Mouse (Mus musculus) hindbrain, embryonic 15.5 days (tissue): ENCODE measurements around the gene Ptprt. TPM values are rescaled to one million over a fixed set of nuclear protein-coding genes. Genes with fewer than 3 reads are reported as not detected.

Experiments
- ATAC-seq: fragments of 200-750 bp; cut with Nextera tagmentation; 2 replicates; pipeline ENCODE4 v1.8.0; 2017; ENCODE audit warnings: low read depth, moderate number of reproducible peaks, moderate TSS enrichment; ENCODE audit not compliant: low FRiP score
- H3K27ac ChIP-seq: fragments of 300-500 bp; sonication (generic); replicated peaks from 2 replicates; pipeline ENCODE4 v1.5.1; 2015; ENCODE audit warnings: mild to moderate bottlenecking, inconsistent platforms
- H3K27me3 ChIP-seq: fragments of 300-500 bp; sonication (generic); 2 replicates; pipeline ENCODE4 v1.6.1; 2015; ENCODE audit warnings: control low read depth, inconsistent platforms
- H3K36me3 ChIP-seq: fragments of 300-500 bp; sonication (generic); 2 replicates; pipeline ENCODE4 v1.6.1; 2015; ENCODE audit warnings: control low read depth, inconsistent platforms
- H3K4me1 ChIP-seq: fragments of 300-500 bp; sonication (generic); replicated peaks from 2 replicates; pipeline ENCODE4 v1.6.1; 2015; ENCODE audit warnings: control low read depth, inconsistent platforms
- H3K4me2 ChIP-seq: fragments of 300-500 bp; sonication (generic); 2 replicates; pipeline ENCODE4 v1.6.1; 2015; ENCODE audit warnings: moderate library complexity, mild to moderate bottlenecking, inconsistent platforms
- H3K4me3 ChIP-seq: fragments of 300-500 bp; sonication (generic); 2 replicates; pipeline ENCODE4 v1.5.1; 2015; ENCODE audit warnings: mild to moderate bottlenecking, inconsistent platforms
- H3K9ac ChIP-seq: fragments of 300-500 bp; sonication (generic); 2 replicates; pipeline ENCODE4 v1.6.1; 2015; ENCODE audit warnings: inconsistent platforms
- H3K9me3 ChIP-seq: fragments of 300-500 bp; sonication (generic); 2 replicates; pipeline ENCODE4 v1.6.1; 2016; ENCODE audit warnings: control low read depth, inconsistent platforms
- WGBS: fragments of 180-500 bp; shearing (Covaris S2); methylation state at CpG from one replicate; pipeline ENCODE4 v1.1.7; 2015; 5-methylcytosine and 5-hydroxymethylcytosine counted together
- polyA plus RNA-seq: library from polyadenylated mRNA; unstranded; fragments of >200 nt; fragmentation: Nextera tagmentation; extraction: Ambion mirVana; gene quantifications from 2 replicates; pipeline ENCODE4 v1.2.1, GENCODE M21; 2015

The Ptprt gene
- 13.6 and 14.2 TPM in 2 replicates for polyA plus RNA-seq

DNA sequence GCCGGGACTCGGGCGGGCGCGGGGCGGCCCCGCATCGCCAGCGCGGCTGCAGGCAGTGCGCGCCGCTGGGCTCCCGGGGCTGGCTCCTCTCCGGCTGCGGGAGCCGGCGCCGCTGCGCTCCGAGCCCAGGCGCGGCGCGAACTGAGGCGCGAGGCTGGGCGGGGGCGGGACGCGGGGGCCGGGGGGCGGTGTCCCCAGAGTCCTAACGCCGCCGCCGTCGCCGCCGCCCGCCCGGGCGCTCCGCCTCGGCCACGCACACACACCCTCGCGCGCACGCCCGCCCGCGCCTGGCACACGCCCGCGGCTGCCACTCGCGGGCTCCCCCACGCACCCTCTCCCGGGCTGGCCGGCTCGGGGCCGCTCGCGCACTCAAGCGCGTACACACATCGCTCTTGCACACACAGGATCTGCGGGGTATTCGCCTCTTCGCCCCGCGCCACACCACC lies at the start of gene Ptprt:
Ptprt (minus strand) TSS at position 207 of the 446 bp plus-strand sequence.
- Histone ChIP-seq H3K36me3 (no peaks in the 10 kb centered on the region), H3K4me1 (peaks cover 53% of the 10 kb centered on the region), H3K4me2 (peak within 1 kb of the TSS; percentile 87), H3K4me3 (peak within 1 kb of the TSS; percentile 72), H3K27me3 (0 out of 2 replicates have a peak, but pooled peaks cover 3% of the 10 kb centered on the region), H3K27ac (peak within 1 kb of the TSS; percentile 66), H3K9me3 (no peaks in the 10 kb centered on the region), H3K9ac (peak within 1 kb of the TSS; percentile 76)
- peak; percentile 59; the same call in 1 of the 2 replicates for ATAC-seq
- under 1% methylated on average over 44 of the region's 73 CpGs for WGBS

DNA sequence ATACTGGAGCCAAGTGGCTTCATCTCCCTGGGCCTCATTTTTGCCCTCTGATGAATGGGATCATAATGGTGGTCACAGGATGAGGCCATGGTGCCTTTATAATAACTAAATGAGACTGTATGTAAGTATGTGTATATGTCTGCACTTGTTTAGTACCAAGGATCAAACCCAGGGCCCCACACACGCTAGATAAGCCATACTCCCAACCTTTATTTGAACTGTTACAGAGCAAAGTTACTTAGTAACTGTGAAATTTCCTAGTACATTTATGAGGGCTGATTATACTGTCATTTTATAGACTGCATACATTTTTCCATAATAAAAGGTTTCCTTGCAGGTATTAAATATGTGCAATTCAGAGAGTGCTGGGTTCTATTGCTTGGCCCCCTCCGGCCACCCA lies 49.5 kb upstream of the Ptprt start:
- WGBS, result 88% methylated on average over 2 of the region's 2 CpGs
- no peak overlapping the region for H3K27ac ChIP-seq
- no peak overlapping the region for H3K4me2 ChIP-seq
- no peaks in the 10 kb centered on the region for H3K4me1 ChIP-seq
- ATAC-seq, result no peak
- no peaks in the 10 kb centered on the region for H3K9me3 ChIP-seq
- H3K27me3 ChIP-seq, result no peaks in the 10 kb centered on the region
- H3K4me3 ChIP-seq, result no peak overlapping the region
- no peaks in the 10 kb centered on the region for H3K36me3 ChIP-seq
- no peak overlapping the region for H3K9ac ChIP-seq

DNA sequence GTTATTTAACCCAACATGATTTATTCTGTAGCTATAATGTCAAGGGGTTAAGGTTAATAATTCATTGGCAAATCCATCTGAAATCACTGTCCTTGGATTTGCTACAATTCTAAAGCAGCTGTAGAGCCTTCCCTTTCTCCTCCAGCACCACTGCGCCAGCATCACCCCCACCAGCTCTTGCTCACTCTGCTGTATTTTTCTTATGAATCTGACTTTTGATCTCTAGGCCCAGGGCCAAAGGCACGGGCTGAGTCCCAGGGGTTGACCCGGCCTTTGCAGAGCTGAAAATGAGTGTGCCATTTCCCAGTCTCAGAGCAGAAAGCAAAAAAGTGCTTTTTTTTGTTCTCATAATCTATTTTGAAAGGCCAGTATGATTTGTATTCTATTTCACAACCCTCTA lies 38.7 kb upstream of the Ptprt start:
- Histone ChIP-seq H3K4me2 (no peak overlapping the region), H3K9ac (no peak overlapping the region), H3K36me3 (no peaks in the 10 kb centered on the region), H3K4me1 (peaks cover 11% of the 10 kb centered on the region), H3K27me3 (no peaks in the 10 kb centered on the region), H3K27ac (no peak overlapping the region), H3K9me3 (no peaks in the 10 kb centered on the region), H3K4me3 (no peak overlapping the region)
- 56% methylated on average over 3 of the region's 3 CpGs for WGBS
- no peak for ATAC-seq

DNA sequence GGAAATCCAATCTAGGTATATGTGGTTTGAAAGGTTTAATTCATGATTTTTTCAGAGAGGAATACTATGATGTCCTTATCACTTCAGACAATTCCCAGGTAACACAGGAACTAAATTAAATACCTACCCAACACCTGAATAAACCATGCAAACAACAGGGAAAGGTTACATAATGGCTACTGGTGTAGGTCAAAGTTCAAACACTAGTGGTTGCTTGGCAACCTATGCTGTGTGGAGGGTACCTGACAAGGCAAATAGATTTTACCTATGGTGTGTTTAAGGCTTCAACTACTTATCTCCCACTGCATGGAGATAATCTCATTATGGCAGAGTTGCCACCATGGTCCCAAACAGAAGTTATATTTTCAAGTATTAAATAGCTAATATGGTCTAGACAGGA lies 38.1 kb upstream of the Ptprt start:
- H3K4me3 ChIP-seq, result no peak overlapping the region
- H3K4me2 ChIP-seq, result no peak overlapping the region
- no peak overlapping the region for H3K27ac ChIP-seq
- H3K9me3 ChIP-seq, result no peaks in the 10 kb centered on the region
- no peaks in the 10 kb centered on the region for H3K36me3 ChIP-seq
- no peak overlapping the region for H3K9ac ChIP-seq
- peaks cover 11% of the 10 kb centered on the region for H3K4me1 ChIP-seq
- no peak for ATAC-seq
- no peaks in the 10 kb centered on the region for H3K27me3 ChIP-seq

DNA sequence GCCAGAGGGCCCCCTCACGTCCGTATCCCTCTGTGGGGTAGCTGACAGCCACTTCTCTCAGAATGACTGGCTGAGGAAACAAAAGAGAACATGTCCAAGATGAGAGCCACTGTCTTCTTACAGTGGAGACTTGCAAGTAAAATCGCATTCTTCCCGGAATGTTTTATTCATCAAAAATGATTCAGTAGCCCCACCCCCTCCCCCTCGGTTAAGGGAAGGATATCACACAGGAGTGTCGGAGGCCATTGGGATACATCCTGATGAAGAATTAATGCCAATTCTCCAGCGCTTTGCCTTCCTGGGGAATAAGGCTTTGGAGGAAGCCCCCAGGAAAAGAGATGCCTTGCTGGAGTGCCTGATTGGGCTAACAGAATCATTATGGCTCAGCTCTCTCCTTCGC lies 37.1 kb upstream of the Ptprt start:
- H3K4me2 ChIP-seq, result peak overlapping the region; percentile 16

DNA sequence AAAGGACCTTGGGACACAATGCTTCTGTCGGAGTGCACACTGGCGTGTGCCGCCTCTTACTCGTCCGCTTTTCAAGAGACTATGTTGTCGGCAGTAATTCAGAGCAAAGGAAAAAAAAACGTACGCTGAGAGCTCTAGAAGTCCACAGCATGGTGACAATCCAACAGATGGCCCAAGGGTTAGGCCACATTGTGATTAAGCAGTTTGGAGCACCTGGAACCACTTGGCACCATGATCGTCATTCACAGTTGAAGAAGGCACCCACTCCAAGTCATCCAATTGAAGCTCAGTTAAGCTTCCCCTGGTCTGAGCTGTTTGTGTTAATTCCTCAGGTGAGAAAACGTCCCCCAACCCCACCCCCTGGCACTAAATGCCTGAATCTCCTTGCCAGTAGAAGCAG lies 36.2 kb upstream of the Ptprt start:
- H3K27me3 ChIP-seq, result no peaks in the 10 kb centered on the region
- no peaks in the 10 kb centered on the region for H3K9me3 ChIP-seq
- H3K36me3 ChIP-seq, result no peaks in the 10 kb centered on the region
- WGBS, result 81% methylated on average over 10 of the region's 10 CpGs
- ATAC-seq, result no peak
- no peak overlapping the region for H3K4me3 ChIP-seq
- peaks cover 11% of the 10 kb centered on the region for H3K4me1 ChIP-seq
- no peak overlapping the region for H3K9ac ChIP-seq
- H3K4me2 ChIP-seq, result no peak overlapping the region
- H3K27ac ChIP-seq, result no peak overlapping the region

More for the DNA sequence above, 37.1 kb upstream of the Ptprt start:
- peaks cover 11% of the 10 kb centered on the region for H3K4me1 ChIP-seq
- H3K27me3 ChIP-seq, result no peaks in the 10 kb centered on the region
- no peaks in the 10 kb centered on the region for H3K9me3 ChIP-seq
- H3K4me3 ChIP-seq, result no peak overlapping the region
- 48% methylated on average over 8 of the region's 8 CpGs for WGBS
- H3K9ac ChIP-seq, result no peak overlapping the region
- H3K36me3 ChIP-seq, result no peaks in the 10 kb centered on the region
- no peak for ATAC-seq
- no peak overlapping the region for H3K27ac ChIP-seq

DNA sequence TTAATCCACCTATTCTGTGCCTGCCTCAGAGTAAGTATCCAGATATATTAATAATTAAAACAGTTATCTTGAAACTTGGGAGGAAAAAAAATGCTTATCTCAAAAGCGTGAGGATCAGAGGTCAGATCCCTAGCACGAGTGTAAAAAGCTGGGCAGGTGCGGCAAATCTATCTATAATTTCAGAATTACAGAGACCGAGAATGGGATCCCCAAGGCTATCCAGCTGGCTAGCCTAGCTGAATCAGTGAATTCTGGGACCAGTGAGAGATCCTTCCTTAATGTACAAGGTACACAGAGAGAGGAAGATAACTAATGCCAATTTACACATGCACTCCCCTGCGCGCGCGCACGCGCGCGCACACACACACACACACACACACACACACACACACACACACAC lies 31.2 kb upstream of the Ptprt start:
- Histone ChIP-seq H3K9ac (no peak overlapping the region), H3K4me1 (no peaks in the 10 kb centered on the region), H3K27me3 (no peaks in the 10 kb centered on the region), H3K27ac (no peak overlapping the region), H3K4me3 (no peak overlapping the region), H3K36me3 (no peaks in the 10 kb centered on the region), H3K9me3 (no peaks in the 10 kb centered on the region), H3K4me2 (no peak overlapping the region)
- WGBS, result 91% methylated on average over 12 of the region's 12 CpGs
- ATAC-seq, result no peak

DNA sequence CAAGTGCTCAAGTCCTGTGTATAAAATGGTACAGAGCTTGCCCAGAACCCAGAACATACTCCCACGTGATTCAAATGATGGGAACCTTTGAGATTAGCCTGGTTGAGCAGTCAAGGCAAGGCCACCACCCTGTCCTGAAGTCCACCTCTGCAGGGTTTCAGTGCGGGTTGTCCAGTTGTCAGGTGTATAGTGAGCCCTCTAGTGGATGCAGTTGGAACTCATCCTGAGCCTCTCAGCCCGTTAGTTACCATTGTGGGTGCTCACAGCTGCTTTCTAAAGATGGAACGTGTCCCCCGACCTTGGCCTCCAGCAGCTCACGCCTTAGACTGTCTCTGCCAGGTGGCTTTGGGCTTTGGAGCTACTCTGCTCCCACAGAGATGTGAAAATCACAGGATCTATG lies 21.7 kb upstream of the Ptprt start:
- Histone ChIP-seq H3K9ac (no peak overlapping the region), H3K4me1 (no peaks in the 10 kb centered on the region), H3K27ac (no peak overlapping the region), H3K4me3 (no peak overlapping the region), H3K36me3 (no peaks in the 10 kb centered on the region), H3K27me3 (no peaks in the 10 kb centered on the region), H3K4me2 (no peak overlapping the region), H3K9me3 (no peaks in the 10 kb centered on the region)
- ATAC-seq, result no peak
- WGBS, result 6% methylated on average over 6 of the region's 6 CpGs

DNA sequence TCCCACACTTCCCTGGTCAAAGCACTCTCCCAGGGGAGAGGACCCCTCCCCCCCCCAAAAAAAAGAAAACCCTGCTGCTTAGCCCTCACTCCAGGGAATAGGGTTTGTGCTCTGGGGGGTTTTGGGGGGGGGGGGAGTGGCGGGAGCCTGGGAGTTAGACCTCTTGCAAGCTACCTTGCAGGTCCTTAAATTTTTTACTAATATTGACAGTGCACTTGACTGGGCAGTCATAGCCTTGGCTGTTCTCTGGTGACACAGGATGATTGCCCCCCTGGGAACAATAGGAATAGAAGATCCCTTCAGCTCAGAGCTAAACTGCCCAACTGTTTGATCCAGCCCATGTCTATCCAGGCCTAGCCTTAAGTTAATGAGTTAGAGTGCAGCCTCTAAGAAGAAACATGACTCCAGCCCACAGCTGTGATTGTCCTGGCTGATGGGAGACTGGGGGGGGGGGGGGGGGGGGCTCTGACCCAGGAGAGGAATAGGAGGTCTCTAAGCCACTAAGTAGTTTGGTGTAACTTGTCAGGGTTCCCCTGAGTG lies 1.6 kb upstream of the Ptprt start:
- no peak for ATAC-seq
- Histone ChIP-seq H3K4me2 (peak overlapping the region; percentile 87), H3K27me3 (0 out of 2 replicates have a peak, but pooled peaks cover 3% of the 10 kb centered on the region), H3K27ac (no peak overlapping the region), H3K9me3 (no peaks in the 10 kb centered on the region), H3K36me3 (no peaks in the 10 kb centered on the region), H3K4me1 (peaks cover 44% of the 10 kb centered on the region), H3K4me3 (peak overlapping the region; percentile 72), H3K9ac (no peak overlapping the region)
- 17% methylated on average over 1 of the region's 1 CpGs for WGBS

DNA sequence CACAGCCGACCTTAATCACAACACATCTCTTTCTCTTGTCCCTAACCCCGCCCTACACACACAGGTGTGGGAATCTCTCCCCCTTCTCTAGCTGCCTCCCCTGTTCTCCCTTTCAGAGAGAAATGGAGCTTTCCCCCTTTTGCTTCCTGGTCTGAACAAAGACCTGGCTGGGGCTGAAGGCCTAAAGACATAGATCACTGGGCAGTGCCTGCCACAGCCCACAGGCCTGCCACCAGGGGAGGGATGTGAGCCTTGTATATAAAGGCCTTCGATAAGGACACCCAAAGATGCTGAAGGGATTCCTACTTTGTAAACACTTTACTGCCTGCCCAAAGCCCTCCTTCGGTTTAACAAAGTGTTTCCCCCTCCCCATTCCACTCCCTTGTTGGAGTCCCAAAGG lies 786 bp upstream of the Ptprt start:
- peak overlapping the region; percentile 87 for H3K4me2 ChIP-seq
- no peaks in the 10 kb centered on the region for H3K36me3 ChIP-seq
- no peaks in the 10 kb centered on the region for H3K9me3 ChIP-seq
- H3K27me3 ChIP-seq, result 0 out of 2 replicates have a peak, but pooled peaks cover 3% of the 10 kb centered on the region
- peak overlapping the region; percentile 66; the same call in 1 of the 2 replicates for H3K27ac ChIP-seq
- peak overlapping the region; percentile 72 for H3K4me3 ChIP-seq
- H3K9ac ChIP-seq, result peak overlapping the region; percentile 76
- ATAC-seq, result 0 out of 2 replicates have a peak, but pooled peaks have one; percentile 6
- peaks cover 52% of the 10 kb centered on the region for H3K4me1 ChIP-seq
- WGBS, result 10% methylated on average over 4 of the region's 4 CpGs

DNA sequence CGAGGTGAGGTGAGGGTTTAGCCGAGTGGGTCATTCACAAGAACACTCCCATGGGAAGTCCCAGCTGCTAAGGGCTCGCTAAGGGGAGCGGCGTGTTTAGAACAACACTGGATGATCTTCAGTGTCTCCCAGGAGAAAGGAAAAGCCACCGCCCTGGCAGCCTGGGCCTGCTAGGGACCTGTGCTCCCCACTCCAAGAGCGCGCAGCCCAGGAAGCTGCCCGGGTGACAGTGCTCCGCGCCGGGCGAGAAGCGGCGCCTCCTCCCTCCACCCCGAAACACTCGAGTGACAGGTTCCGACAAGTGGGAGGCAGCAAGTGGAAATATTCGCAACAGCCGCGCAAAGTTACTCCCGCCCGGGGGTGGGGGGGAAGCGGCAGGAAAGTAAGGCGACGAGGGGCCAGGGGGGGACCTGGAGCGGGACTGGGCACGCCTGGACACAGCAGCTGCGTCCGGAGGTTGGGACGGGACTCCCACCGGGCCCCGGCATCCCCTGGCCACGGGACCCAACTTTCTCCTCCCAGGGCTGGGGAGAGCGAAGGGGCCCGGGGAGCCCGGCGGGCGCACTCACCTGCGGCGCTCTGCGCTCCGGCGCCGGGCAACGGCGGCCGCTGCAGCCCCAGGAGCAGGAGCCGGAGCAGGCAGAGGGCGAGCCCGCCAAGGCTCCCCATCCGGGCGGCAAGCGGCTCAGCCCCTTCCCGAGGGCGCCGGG lies 561 bp downstream of the Ptprt start:
- H3K4me1 ChIP-seq, result peaks cover 53% of the 10 kb centered on the region
- peak overlapping the region; percentile 66 for H3K27ac ChIP-seq
- peak overlapping the region; percentile 76 for H3K9ac ChIP-seq
- ATAC-seq, result peak; percentile 17; the same call in 1 of the 2 replicates
- 0 out of 2 replicates have a peak, but pooled peaks cover 3% of the 10 kb centered on the region for H3K27me3 ChIP-seq
- peak overlapping the region; percentile 87 for H3K4me2 ChIP-seq
- H3K36me3 ChIP-seq, result no peaks in the 10 kb centered on the region
- H3K4me3 ChIP-seq, result peak overlapping the region; percentile 72
- no peaks in the 10 kb centered on the region for H3K9me3 ChIP-seq
- under 1% methylated on average over 54 of the region's 57 CpGs for WGBS

DNA sequence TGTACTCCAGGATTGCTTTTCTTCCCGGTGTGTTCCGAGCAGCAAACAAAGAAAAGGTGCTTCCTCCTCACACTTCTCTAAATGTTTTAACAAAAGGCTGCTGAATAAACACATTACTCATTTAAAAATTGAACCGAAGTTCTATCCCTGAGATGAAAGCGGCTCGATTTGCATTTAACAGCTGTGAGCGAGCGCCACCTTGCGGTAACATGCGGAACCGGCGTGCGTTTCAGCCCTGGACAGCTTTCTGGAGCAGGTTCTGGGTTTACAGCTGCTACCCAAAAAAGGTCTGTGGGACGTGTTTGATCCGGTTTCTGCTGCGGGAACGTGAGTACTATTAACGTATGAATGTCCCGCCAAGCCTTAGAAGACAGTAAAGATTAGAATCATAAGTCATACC lies 1.9 kb downstream of the Ptprt start:
- Histone ChIP-seq H3K9ac (peak overlapping the region; percentile 76), H3K27ac (peak overlapping the region; percentile 46)
- no peak for ATAC-seq

More for the DNA sequence above, 1.9 kb downstream of the Ptprt start:
- peak overlapping the region; percentile 72 for H3K4me3 ChIP-seq
- no peaks in the 10 kb centered on the region for H3K36me3 ChIP-seq
- no peaks in the 10 kb centered on the region for H3K9me3 ChIP-seq
- peaks cover 53% of the 10 kb centered on the region for H3K4me1 ChIP-seq
- peak overlapping the region; percentile 87 for H3K4me2 ChIP-seq
- WGBS, result under 1% methylated on average over 18 of the region's 18 CpGs
- H3K27me3 ChIP-seq, result 0 out of 2 replicates have a peak, but pooled peaks cover 3% of the 10 kb centered on the region
